ENCODE assay signal across 9 mouse cellular contexts in genomic region chr1:90999911-91000601, GRCm38 (mm10). TPM values are rescaled to one million over a fixed set of nuclear protein-coding genes. Genes with fewer than 3 reads are reported as not detected.
A peak's percentile ranks its signal among the peaks of the same experiment; 100 is the strongest.
DNase-seq lines count a peak whose midpoint lies in the region; ATAC-seq lines count a peak whose summit lies in the region.
"Had no signal": no experiment of that assay in that cellular context is flagged by ENCODE, and none has a peak within 500 bp of the region (broad histone marks: within the 10 kb centered on the region; RNA-seq: fewer than 3 reads in every experiment).

No protein-coding gene starts in this region.

- no peak overlapping the region for H3K27ac ChIP-seq in embryonic facial prominence, embryonic 12.5 days
- H3K27ac ChIP-seq in midbrain, embryonic 11.5 days (ENCODE audit: low read depth, low read length): no peak overlapping the region

- peaks cover 9% of the 10 kb centered on the region for H3K4me1 ChIP-seq in embryonic facial prominence, embryonic 12.5 days
- peaks cover 8% of the 10 kb centered on the region for H3K4me1 ChIP-seq in midbrain, embryonic 11.5 days (ENCODE audit: control insufficient read depth, insufficient read depth, low read length)

- no peaks in the 10 kb centered on the region for H3K36me3 ChIP-seq in embryonic facial prominence, embryonic 12.5 days
- no peaks in the 10 kb centered on the region for H3K36me3 ChIP-seq in midbrain, embryonic 11.5 days (ENCODE audit: control insufficient read depth, insufficient read depth, low read length)

- H3K4me3 ChIP-seq in embryonic facial prominence, embryonic 12.5 days: peak overlapping the region; percentile 75
- no peak overlapping the region for H3K4me3 ChIP-seq in midbrain, embryonic 11.5 days (ENCODE audit: low read depth, low read length)

- peaks cover 4% of the 10 kb centered on the region; the same call in 1 of the 2 replicates for H3K9me3 ChIP-seq in embryonic facial prominence, embryonic 12.5 days
- no peaks in the 10 kb centered on the region for H3K9me3 ChIP-seq in midbrain, embryonic 11.5 days (ENCODE audit: control insufficient read depth, low read length)

- 0 out of 2 replicates have a peak, but pooled peaks cover 4% of the 10 kb centered on the region for H3K27me3 ChIP-seq in embryonic facial prominence, embryonic 12.5 days
- no peaks in the 10 kb centered on the region; the same call in 1 of the 2 replicates for H3K27me3 ChIP-seq in midbrain, embryonic 11.5 days (ENCODE audit: control insufficient read depth, insufficient read depth, low read length)

- no peak for ATAC-seq in embryonic facial prominence, embryonic 12.5 days (ENCODE audit: insufficient number of reproducible peaks, insufficient read depth, low FRiP score, low TSS enrichment)
- ATAC-seq in hematopoietic stem cell, adult 5-6 weeks (replicated peaks in 1 of 2; ENCODE audit: insufficient read depth in 1 of 2, low FRiP score in 2 of 2, low TSS enrichment in 1 of 2, low read depth in 1 of 2, poor library complexity in 2 of 2, severe bottlenecking in 2 of 2): 0 out of 4 replicates have a peak, but pooled peaks have one; percentile 13 to 14
- no peak for ATAC-seq in midbrain, embryonic 11.5 days (ENCODE audit: low FRiP score)

- peak; percentile 37 for DNase-seq in gastrocnemius, adult 18-20 months (ENCODE audit: low spot score)
- DNase-seq in gastrocnemius, postnatal 10 days: no peak
- peak; percentile 84 for DNase-seq in midbrain, embryonic 11.5 days (ENCODE audit: low spot score, missing footprints)
- DNase-seq in cerebellum, adult 18-20 months: no peak
- DNase-seq in cerebellum, postnatal 10 days: no peak
- no peak for DNase-seq in right cerebral cortex, postnatal 4 days
- DNase-seq: thymus, postnatal 4 days had no signal

- 78% methylated on average over 10 of the region's 10 CpGs for WGBS in embryonic facial prominence, embryonic 12.5 days
- WGBS in midbrain, embryonic 11.5 days: 72% methylated on average over 10 of the region's 10 CpGs

- no peak overlapping the region for H3K9ac ChIP-seq in embryonic facial prominence, embryonic 12.5 days
- no peak overlapping the region; the same call in 1 of the 2 replicates for H3K9ac ChIP-seq in midbrain, embryonic 11.5 days (ENCODE audit: low read length)

- peak overlapping the region; percentile 94 for H3K4me2 ChIP-seq in embryonic facial prominence, embryonic 12.5 days (replicated peaks)
- peak overlapping the region; percentile 97 for H3K4me2 ChIP-seq in midbrain, embryonic 11.5 days

RNA-seq across cellular contexts. Expression of gene Lrrfip1, which starts 1.5 kb away (rescaled TPM):
- 100 to 1,000 TPM; 119 to 121 TPM for total RNA-seq in gastrocnemius, adult 18-20 months (2021)
- total RNA-seq in gastrocnemius, postnatal 10 days (2021): 100 to 1,000 TPM; 247 to 265 TPM
- polyA plus RNA-seq in embryonic facial prominence, embryonic 12.5 days (2016; fragmentation: Nextera tagmentation; extraction: Ambion mirVana): 29.4 and 33.0 TPM in 2 replicates
- 177 and 190 TPM in 2 replicates for total RNA-seq in hematopoietic stem cell, adult 5-6 weeks (2017)
- polyA plus RNA-seq in midbrain, embryonic 11.5 days (2014; fragmentation: Nextera tagmentation; extraction: Ambion mirVana): 20.2 and 21.1 TPM in 2 replicates

RNA-seq across cellular contexts. Expression of gene Rab17, which starts 30.6 kb away (rescaled TPM):
- total RNA-seq in gastrocnemius, adult 18-20 months (2021): not detected
- not detected for total RNA-seq in gastrocnemius, postnatal 10 days (2021)
- 0.74 and 1.5 TPM in 2 replicates for polyA plus RNA-seq in embryonic facial prominence, embryonic 12.5 days (2016; fragmentation: Nextera tagmentation; extraction: Ambion mirVana)
- 3.4 and 5.7 TPM in 2 replicates for total RNA-seq in hematopoietic stem cell, adult 5-6 weeks (2017)
- polyA plus RNA-seq in midbrain, embryonic 11.5 days (2014; fragmentation: Nextera tagmentation; extraction: Ambion mirVana): not detected in 2 replicates

RNA-seq across cellular contexts. Expression of gene Prlh, which starts 47.1 kb away (rescaled TPM):
- not detected for total RNA-seq in gastrocnemius, adult 18-20 months (2021)
- not detected for total RNA-seq in gastrocnemius, postnatal 10 days (2021)
- not detected in 2 replicates for polyA plus RNA-seq in embryonic facial prominence, embryonic 12.5 days (2016; fragmentation: Nextera tagmentation; extraction: Ambion mirVana)
- total RNA-seq in hematopoietic stem cell, adult 5-6 weeks (2017): not detected in 2 replicates
- not detected in 2 replicates for polyA plus RNA-seq in midbrain, embryonic 11.5 days (2014; fragmentation: Nextera tagmentation; extraction: Ambion mirVana)

Comparison
In these comparisons a context has a peak if more than half of its experiments do, and no peak if none do; other contexts are left out.
1. DNase-seq: peak in gastrocnemius, adult 18-20 months (single experiment) and midbrain, embryonic 11.5 days (single experiment); none in gastrocnemius, postnatal 10 days (single experiment), cerebellum, adult 18-20 months (0 of 2), cerebellum, postnatal 10 days (0 of 2) and right cerebral cortex, postnatal 4 days (single experiment).
2. ATAC-seq: peak in hematopoietic stem cell, adult 5-6 weeks (2 of 2); none in embryonic facial prominence, embryonic 12.5 days (single experiment) and midbrain, embryonic 11.5 days (single experiment).